Mouse (Mus musculus) liver, embryonic 15.5 days (tissue): ENCODE measurements around the gene Pdrg1. TPM values are rescaled to one million over a fixed set of nuclear protein-coding genes. Genes with fewer than 3 reads are reported as not detected.
A peak's percentile ranks its signal among the peaks of the same experiment; 100 is the strongest.

Experiments used
- ATAC-seq: fragments of 200-750 bp; cut with Nextera tagmentation; 2 replicates; pipeline ENCODE4 v1.8.0; 2017; ENCODE audit warnings: moderate number of reproducible peaks, mild to moderate bottlenecking, moderate library complexity; ENCODE audit not compliant: insufficient read depth
- H3K27ac ChIP-seq: fragments of 300-500 bp; sonication (generic); replicated peaks from 2 replicates; pipeline ENCODE4 v1.5.1; 2015; ENCODE audit warnings: mild to moderate bottlenecking, inconsistent platforms
- H3K27me3 ChIP-seq: fragments of 300-500 bp; sonication (generic); 2 replicates; pipeline ENCODE4 v1.6.1; 2015; ENCODE audit warnings: mild to moderate bottlenecking, inconsistent platforms
- H3K36me3 ChIP-seq: fragments of 300-500 bp; sonication (generic); replicated peaks from 2 replicates; pipeline ENCODE4 v1.6.1; 2015; ENCODE audit warnings: moderate library complexity, mild to moderate bottlenecking, inconsistent platforms
- H3K4me1 ChIP-seq: fragments of 300-500 bp; sonication (generic); replicated peaks from 2 replicates; pipeline ENCODE4 v1.6.1; 2015; ENCODE audit warnings: inconsistent platforms
- H3K4me2 ChIP-seq: fragments of 300-500 bp; sonication (generic); 2 replicates; pipeline ENCODE4 v1.6.1; 2015; ENCODE audit warnings: moderate library complexity, mild to moderate bottlenecking, inconsistent platforms
- H3K4me3 ChIP-seq: fragments of 300-500 bp; sonication (generic); replicated peaks from 2 replicates; pipeline ENCODE4 v1.5.1; 2015; ENCODE audit warnings: mild to moderate bottlenecking, inconsistent platforms
- H3K9ac ChIP-seq: fragments of 300-500 bp; sonication (generic); 2 replicates; pipeline ENCODE4 v1.6.1; 2015; ENCODE audit warnings: moderate library complexity, mild to moderate bottlenecking, inconsistent platforms
- H3K9me3 ChIP-seq: fragments of 300-500 bp; sonication (generic); replicated peaks from 2 replicates; pipeline ENCODE4 v1.6.1; 2016; ENCODE audit warnings: inconsistent platforms
- WGBS: fragments of 180-500 bp; shearing (Covaris S2); methylation state at CpG from one replicate; pipeline ENCODE4 v1.1.7; 2015; ENCODE audit warnings: mixed read lengths; ENCODE audit not compliant: insufficient replicate concordance; 5-methylcytosine and 5-hydroxymethylcytosine counted together
- polyA plus RNA-seq: library from polyadenylated mRNA; unstranded; fragments of >200 nt; fragmentation: Nextera tagmentation; extraction: Ambion mirVana; gene quantifications from 2 replicates; pipeline ENCODE4 v1.2.1, GENCODE M21; 2015

Pdrg1 gene
- polyA plus RNA-seq, 1 experiment from 2014 or later = 36.9 TPM

DNA sequence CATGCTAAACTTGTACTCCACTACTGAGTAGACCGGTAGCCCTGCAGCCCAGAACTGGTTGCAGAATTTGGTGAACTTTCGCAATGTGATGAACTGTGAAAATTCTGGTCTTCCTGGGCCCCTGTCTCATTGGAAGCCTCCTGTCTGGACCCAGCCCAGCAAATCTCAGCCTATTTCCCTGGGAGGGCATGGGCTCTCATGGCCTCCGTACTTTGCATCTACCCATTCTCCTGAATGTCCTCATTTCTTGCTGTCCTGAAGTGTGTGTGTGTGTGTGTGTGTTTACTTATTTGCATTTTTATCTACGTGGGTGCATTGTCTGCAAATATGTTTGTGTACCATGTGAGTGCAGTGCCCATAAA is 34.8 kb upstream of the Pdrg1 start:
- H3K4me3 ChIP-seq = no peak overlapping the region
- H3K27me3 ChIP-seq = peaks cover 28% of the 10 kb centered on the region
- H3K27ac ChIP-seq = no peak overlapping the region
- ATAC-seq = no peak
- H3K36me3 ChIP-seq = no peaks in the 10 kb centered on the region
- H3K9me3 ChIP-seq = no peaks in the 10 kb centered on the region
- WGBS = 66% methylated on average over 4 of the region's 4 CpGs
- H3K4me2 ChIP-seq = no peak overlapping the region
- no peaks in the 10 kb centered on the region for H3K4me1 ChIP-seq
- H3K9ac ChIP-seq = no peak overlapping the region

DNA sequence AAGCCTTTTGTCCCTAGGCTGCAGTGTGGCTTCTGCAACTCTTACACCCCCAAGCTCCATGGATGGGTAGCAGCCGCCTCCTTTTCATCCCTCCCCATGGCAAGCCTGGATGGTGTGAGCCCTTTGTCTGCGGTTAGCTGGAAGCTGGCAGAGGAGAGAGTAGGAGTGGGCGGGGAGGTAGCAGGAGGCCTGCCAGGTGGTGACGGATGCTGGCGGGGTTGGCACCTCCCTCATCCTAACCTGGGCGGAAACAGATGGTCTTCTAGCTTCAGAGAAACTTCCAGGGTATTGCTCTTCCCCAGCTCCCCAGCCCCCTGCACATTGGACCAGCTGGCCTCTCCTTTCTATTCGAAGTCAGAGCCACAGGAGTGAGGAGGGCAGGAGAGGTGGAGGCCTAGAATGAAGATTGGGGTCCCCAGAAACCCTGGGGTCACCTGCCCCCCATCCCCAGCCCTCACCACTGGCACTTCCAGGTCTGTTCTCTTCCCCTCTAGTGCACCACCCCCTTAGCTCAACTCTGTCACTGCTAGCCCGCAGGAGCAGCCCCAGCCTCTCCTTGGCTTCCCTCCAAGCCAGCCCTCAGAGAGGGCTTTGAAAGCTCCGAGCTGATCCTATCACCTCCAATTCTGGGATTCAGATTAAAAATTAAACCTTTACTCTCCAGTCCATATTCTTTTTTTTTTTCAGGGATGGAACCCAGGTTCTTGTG is 34.2 kb upstream of the Pdrg1 start:
- no peak overlapping the region for H3K27ac ChIP-seq
- H3K4me2 ChIP-seq = no peak overlapping the region
- WGBS = 46% methylated on average over 9 of the region's 9 CpGs
- no peak overlapping the region for H3K4me3 ChIP-seq
- H3K4me1 ChIP-seq = no peaks in the 10 kb centered on the region
- no peaks in the 10 kb centered on the region for H3K36me3 ChIP-seq
- ATAC-seq = no peak
- H3K27me3 ChIP-seq = peaks cover 27% of the 10 kb centered on the region
- H3K9ac ChIP-seq = no peak overlapping the region
- H3K9me3 ChIP-seq = no peaks in the 10 kb centered on the region

GRCm38 (mm10) chr2:153047828-153048465 is 32.7 kb upstream of the Pdrg1 start:
- no peak for ATAC-seq
- Histone ChIP-seq H3K36me3 (no peaks in the 10 kb centered on the region), H3K4me1 (no peaks in the 10 kb centered on the region), H3K4me3 (no peak overlapping the region), H3K27ac (no peak overlapping the region), H3K27me3 (peaks cover 15% of the 10 kb centered on the region), H3K9ac (no peak overlapping the region), H3K9me3 (no peaks in the 10 kb centered on the region), H3K4me2 (no peak overlapping the region)
- WGBS = 36% methylated on average over 17 of the region's 17 CpGs

- no peaks in the 10 kb centered on the region for H3K9me3 ChIP-seq
- H3K9ac ChIP-seq = no peak overlapping the region
- H3K4me3 ChIP-seq = no peak overlapping the region
- H3K36me3 ChIP-seq = no peaks in the 10 kb centered on the region
- H3K27me3 ChIP-seq = no peaks in the 10 kb centered on the region; the same call in 1 of the 2 replicates
- H3K4me1 ChIP-seq = no peaks in the 10 kb centered on the region
- WGBS = 7% methylated on average over 8 of the region's 8 CpGs
- H3K27ac ChIP-seq = no peak overlapping the region
- ATAC-seq = no peak
- no peak overlapping the region for H3K4me2 ChIP-seq
These were observed 30.7 kb upstream of the Pdrg1 start for GRCm38 (mm10) chr2:153045884-153046299.

GRCm38 (mm10) chr2:153043886-153044285 is 28.7 kb upstream of the Pdrg1 start:
- Histone ChIP-seq H3K4me3 (no peak overlapping the region), H3K27me3 (no peaks in the 10 kb centered on the region; the same call in none of the 2 replicates), H3K27ac (no peak overlapping the region), H3K9me3 (no peaks in the 10 kb centered on the region), H3K4me2 (no peak overlapping the region), H3K36me3 (no peaks in the 10 kb centered on the region), H3K4me1 (no peaks in the 10 kb centered on the region), H3K9ac (no peak overlapping the region)
- WGBS = 49% methylated on average over 3 of the region's 3 CpGs
- no peak for ATAC-seq

GRCm38 (mm10) chr2:153036690-153037089 is 21.5 kb upstream of the Pdrg1 start:
- Histone ChIP-seq H3K9ac (no peak overlapping the region), H3K27me3 (peaks cover 44% of the 10 kb centered on the region), H3K27ac (no peak overlapping the region), H3K4me3 (no peak overlapping the region), H3K9me3 (no peaks in the 10 kb centered on the region), H3K36me3 (no peaks in the 10 kb centered on the region), H3K4me2 (no peak overlapping the region), H3K4me1 (peaks cover 6% of the 10 kb centered on the region; the same call in 1 of the 2 replicates)
- ATAC-seq = no peak
- 5% methylated on average over 2 of the region's 2 CpGs for WGBS

- no peak overlapping the region for H3K9ac ChIP-seq
- peaks cover 74% of the 10 kb centered on the region for H3K27me3 ChIP-seq
- H3K4me1 ChIP-seq = peaks cover 8% of the 10 kb centered on the region; the same call in 1 of the 2 replicates
- no peaks in the 10 kb centered on the region for H3K9me3 ChIP-seq
- no peaks in the 10 kb centered on the region for H3K36me3 ChIP-seq
- H3K4me3 ChIP-seq = no peak overlapping the region
- no peak overlapping the region for H3K27ac ChIP-seq
- H3K4me2 ChIP-seq = no peak overlapping the region
- 49% methylated on average over 5 of the region's 5 CpGs for WGBS
- ATAC-seq = no peak
These were observed 18.5 kb upstream of the Pdrg1 start for GRCm38 (mm10) chr2:153033545-153034230.

DNA sequence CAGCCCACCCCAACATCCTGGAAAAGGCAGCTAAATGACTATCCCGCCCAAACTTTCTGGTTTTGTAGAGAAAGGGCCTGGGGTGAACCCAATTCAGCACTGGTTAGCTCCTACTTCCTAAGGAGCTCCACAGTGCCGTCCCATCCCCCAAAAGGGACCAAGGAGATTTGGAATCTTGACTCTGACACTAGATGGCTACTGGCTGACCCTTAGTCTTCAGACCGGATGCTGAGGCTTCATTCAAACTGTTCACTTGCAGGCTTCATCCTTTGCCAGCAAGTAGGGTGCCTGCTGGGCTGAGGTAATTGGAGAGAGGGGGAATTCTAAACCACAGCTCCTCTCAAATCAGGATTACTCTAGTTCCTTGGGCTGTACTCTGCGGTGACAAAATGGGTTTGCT is 17.7 kb upstream of the Pdrg1 start:
- Histone ChIP-seq H3K4me2 (no peak overlapping the region), H3K36me3 (no peaks in the 10 kb centered on the region), H3K9me3 (no peaks in the 10 kb centered on the region), H3K4me1 (peaks cover 8% of the 10 kb centered on the region; the same call in 1 of the 2 replicates), H3K27ac (no peak overlapping the region), H3K4me3 (no peak overlapping the region), H3K27me3 (peaks cover 75% of the 10 kb centered on the region), H3K9ac (no peak overlapping the region)
- no peak for ATAC-seq
- 16% methylated on average over 4 of the region's 4 CpGs for WGBS

- ATAC-seq = no peak; the same call in 1 of the 2 replicates
- WGBS = 1% methylated on average over 57 of the region's 58 CpGs
- Histone ChIP-seq H3K9me3 (no peaks in the 10 kb centered on the region), H3K4me2 (peak overlapping the region; percentile 63), H3K4me3 (peak overlapping the region; percentile 34), H3K4me1 (peaks cover 8% of the 10 kb centered on the region; the same call in 1 of the 2 replicates), H3K27me3 (peaks cover 73% of the 10 kb centered on the region), H3K9ac (no peak overlapping the region), H3K36me3 (no peaks in the 10 kb centered on the region), H3K27ac (no peak overlapping the region)
These were observed 17.0 kb upstream of the Pdrg1 start for GRCm38 (mm10) chr2:153032083-153032842.

DNA sequence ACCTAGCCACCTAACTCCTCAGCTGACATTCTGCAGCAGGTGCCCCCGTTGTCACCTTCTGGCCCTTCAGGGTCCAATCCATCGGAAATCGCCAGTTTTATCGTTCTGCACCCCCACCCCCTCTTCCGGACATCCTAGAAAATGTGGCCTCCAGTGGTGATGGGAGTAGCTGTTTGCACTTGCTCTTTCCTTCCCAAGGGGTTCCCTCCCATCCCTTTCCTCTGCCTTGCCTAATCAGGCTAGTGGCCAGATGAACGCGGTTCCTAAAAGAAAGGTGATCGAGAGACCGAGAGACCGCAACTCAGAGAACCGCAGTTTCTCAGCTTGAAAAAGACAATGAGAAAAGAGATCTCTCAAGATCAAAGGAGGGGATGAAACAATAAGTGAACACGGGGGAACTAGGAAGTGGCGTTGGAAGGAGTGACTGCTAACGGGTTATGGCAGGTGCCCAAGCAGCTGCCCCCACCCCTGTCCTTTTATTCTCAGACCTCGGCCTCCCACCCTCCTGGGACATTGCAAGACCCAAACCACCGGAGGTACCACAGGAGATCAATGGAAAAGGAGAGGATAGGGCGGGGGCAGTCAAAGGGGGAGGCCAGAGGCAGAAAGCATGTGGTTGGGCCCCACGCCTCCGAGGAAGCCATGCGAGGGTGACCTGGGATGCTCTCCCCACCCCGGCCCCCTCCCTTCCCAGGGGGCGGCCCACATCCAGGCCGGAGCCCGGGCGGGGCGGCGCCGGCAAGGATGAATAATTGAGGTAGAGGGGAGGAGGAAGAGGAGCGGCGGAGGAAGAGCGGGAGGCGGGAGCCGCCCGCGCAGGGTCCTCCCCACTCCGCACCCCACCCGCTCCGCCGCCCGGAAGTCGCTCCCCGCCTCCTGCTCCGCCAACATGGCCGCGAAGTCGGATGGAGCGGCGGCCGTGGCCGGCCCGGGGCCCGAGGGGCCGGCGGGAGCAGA is 16.2 kb upstream of the Pdrg1 start, which contains the start of gene Xkr7:
Xkr7 (plus strand) TSS at position 727 of the 957 bp plus-strand sequence.
- Histone ChIP-seq H3K4me3 (peak within 1 kb of the TSS; percentile 34), H3K9ac (no peak within 1 kb of the TSS), H3K9me3 (no peaks in the 10 kb centered on the region), H3K4me2 (peak within 1 kb of the TSS; percentile 63), H3K4me1 (peaks cover 8% of the 10 kb centered on the region; the same call in 1 of the 2 replicates), H3K27ac (no peak within 1 kb of the TSS), H3K27me3 (peaks cover 81% of the 10 kb centered on the region), H3K36me3 (no peaks in the 10 kb centered on the region)
- ATAC-seq = no peak
- 2% methylated on average over 48 of the region's 54 CpGs for WGBS
